Mouse (Mus musculus): ENCODE measurements around the gene Morn4. TPM values are rescaled to one million over a fixed set of nuclear protein-coding genes. Genes with fewer than 3 reads are reported as not detected.

The Morn4 gene
- total RNA-seq, 2 experiments from 2014 or later = 2.2 to 4.4 TPM

GRCm38 (mm10) chr19:42078566-42078965 is 7.6 kb downstream of the Morn4 start:
- Histone ChIP-seq H3K4me3 (no peak overlapping the region), H3K27ac (no peak overlapping the region)
- no peak for TF ChIP-seq CTCF (IDR thresholded peaks at IDR 0.05)
- intact Hi-C loops (cut with DNase I) = no loop called here
- no peak for DNase-seq

GRCm38 (mm10) chr19:42075992-42076391 is 10.2 kb downstream of the Morn4 start:
- TF ChIP-seq CTCF (IDR thresholded peaks at IDR 0.05) = no peak
- no peak overlapping the region for H3K27ac ChIP-seq
- intact Hi-C loops (cut with DNase I) = no loop called here
- H3K4me3 ChIP-seq = no peak overlapping the region
- no peak for DNase-seq

- no peak for DNase-seq
- TF ChIP-seq CTCF (IDR thresholded peaks at IDR 0.05) = no peak
- no peak overlapping the region for H3K4me3 ChIP-seq
- peak overlapping the region; percentile 48 for H3K27ac ChIP-seq
- intact Hi-C loops (cut with DNase I) = no loop called here
Measured at GRCm38 (mm10) chr19:42075051-42075450, 11.1 kb downstream of the Morn4 start.

- H3K4me3 ChIP-seq = no peak overlapping the region
- DNase-seq = no peak
- intact Hi-C loops (cut with DNase I) = no loop called here
- peak overlapping the region; percentile 35; the same call in 1 of the 2 replicates for H3K27ac ChIP-seq
- TF ChIP-seq CTCF (IDR thresholded peaks at IDR 0.05) = peak; percentile 43
Measured at GRCm38 (mm10) chr19:42072802-42073201, 13.4 kb downstream of the Morn4 start.

- no peak overlapping the region for H3K4me3 ChIP-seq
- intact Hi-C loops (cut with DNase I) = no loop called here
- TF ChIP-seq CTCF (IDR thresholded peaks at IDR 0.05) = no peak
Measured at GRCm38 (mm10) chr19:42071886-42072608, 14.1 kb downstream of the Morn4 start.

GRCm38 (mm10) chr19:42071221-42071620 is 14.9 kb downstream of the Morn4 start:
- TF ChIP-seq CTCF (IDR thresholded peaks at IDR 0.05) = no peak
- DNase-seq = no peak
- Histone ChIP-seq H3K27ac (no peak overlapping the region), H3K4me3 (no peak overlapping the region)
- intact Hi-C loops (cut with DNase I) = no loop called here

More at GRCm38 (mm10) chr19:42071886-42072608, 14.1 kb downstream of the Morn4 start:
- no peak for DNase-seq
- peak overlapping the region; percentile 35; the same call in 1 of the 2 replicates for H3K27ac ChIP-seq

GRCm38 (mm10) chr19:42069241-42069525 is 17.0 kb downstream of the Morn4 start:
- peak; percentile 81 for TF ChIP-seq CTCF (IDR thresholded peaks at IDR 0.05)
- peak; percentile 40 for DNase-seq
- intact Hi-C loops (cut with DNase I) = loop anchor here (1.0 kb wide), 1 partner anchor 34 kb away; the partner anchor contains the start of gene Ankrd2
- peak overlapping the region; percentile 88 for H3K27ac ChIP-seq
- peak overlapping the region; percentile 66 for H3K4me3 ChIP-seq

- no peak for TF ChIP-seq CTCF (IDR thresholded peaks at IDR 0.05)
- H3K4me3 ChIP-seq = peak overlapping the region; percentile 66
- DNase-seq = peak; percentile 78
- peak overlapping the region; percentile 88 for H3K27ac ChIP-seq
- intact Hi-C loops (cut with DNase I) = loop anchor here (1.0 kb wide), 1 partner anchor 33 kb away; the partner anchor contains the start of gene Ankrd2
Measured at GRCm38 (mm10) chr19:42068441-42069240, 17.5 kb downstream of the Morn4 start.

- no peak for TF ChIP-seq CTCF (IDR thresholded peaks at IDR 0.05)
- DNase-seq = no peak
- H3K27ac ChIP-seq = no peak overlapping the region
- intact Hi-C loops (cut with DNase I) = no loop called here
- H3K4me3 ChIP-seq = no peak overlapping the region
Measured at GRCm38 (mm10) chr19:42061443-42061842, 24.7 kb downstream of the Morn4 start.

GRCm38 (mm10) chr19:42058426-42058825 is 27.7 kb downstream of the Morn4 start:
- H3K27ac ChIP-seq = peak overlapping the region; percentile 73
- peak; percentile 59 for DNase-seq
- no peak for TF ChIP-seq CTCF (IDR thresholded peaks at IDR 0.05)
- intact Hi-C loops (cut with DNase I) = no loop called here
- H3K4me3 ChIP-seq = no peak overlapping the region

GRCm38 (mm10) chr19:42056719-42057409 is 29.3 kb downstream of the Morn4 start:
- Histone ChIP-seq H3K4me3 (no peak overlapping the region), H3K27ac (peak overlapping the region; percentile 61)
- no peak for TF ChIP-seq CTCF (IDR thresholded peaks at IDR 0.05)
- intact Hi-C loops (cut with DNase I) = no loop called here
- DNase-seq = no peak

- H3K27ac ChIP-seq = peak overlapping the region; percentile 61
- intact Hi-C loops (cut with DNase I) = no loop called here
Measured at GRCm38 (mm10) chr19:42055881-42056280, 30.3 kb downstream of the Morn4 start.

GRCm38 (mm10) chr19:42054255-42054654 is 31.9 kb downstream of the Morn4 start:
- TF ChIP-seq CTCF (IDR thresholded peaks at IDR 0.05) = no peak
- DNase-seq = peak; percentile 52
- Histone ChIP-seq H3K4me3 (no peak overlapping the region), H3K27ac (no peak overlapping the region)
- intact Hi-C loops (cut with DNase I) = no loop called here

More at GRCm38 (mm10) chr19:42055881-42056280, 30.3 kb downstream of the Morn4 start:
- no peak for TF ChIP-seq CTCF (IDR thresholded peaks at IDR 0.05)
- DNase-seq = peak; percentile 88
- H3K4me3 ChIP-seq = no peak overlapping the region

All from gastrocnemius, adult 2 months (tissue).